Mouse (Mus musculus): ENCODE results near the gene Kctd2. TPM values are rescaled to one million over a fixed set of nuclear protein-coding genes. Genes with fewer than 3 reads are reported as not detected.
"Not testable (repeated sequence)": the region's sequence is repeated elsewhere in the genome, so short reads cannot be mapped to it uniquely, and the experiment has no call there.

Kctd2 gene
- polyA plus RNA-seq, 1 experiment from 2014 or later: 16.4 TPM

- Histone ChIP-seq H3K4me3 (replicated peaks) (no peak overlapping the region), H3K9ac (no peak overlapping the region), H3K27me3 (no peaks in the 10 kb centered on the region), H3K4me2 (0 out of 2 replicates have a peak overlapping the region, but pooled peaks have one; percentile 44), H3K36me3 (no peaks in the 10 kb centered on the region), H3K9me3 (replicated peaks) (no peaks in the 10 kb centered on the region), H3K27ac (no peak overlapping the region), H3K4me1 (peaks cover 15% of the 10 kb centered on the region)
- ATAC-seq (replicated peaks; ENCODE audit: low FRiP score): no peak
- 68% methylated on average over 5 of the region's 5 CpGs for WGBS
Observed at GRCm38 (mm10) chr11:115461846-115462242, 41.9 kb downstream of the Kctd2 start.

DNA sequence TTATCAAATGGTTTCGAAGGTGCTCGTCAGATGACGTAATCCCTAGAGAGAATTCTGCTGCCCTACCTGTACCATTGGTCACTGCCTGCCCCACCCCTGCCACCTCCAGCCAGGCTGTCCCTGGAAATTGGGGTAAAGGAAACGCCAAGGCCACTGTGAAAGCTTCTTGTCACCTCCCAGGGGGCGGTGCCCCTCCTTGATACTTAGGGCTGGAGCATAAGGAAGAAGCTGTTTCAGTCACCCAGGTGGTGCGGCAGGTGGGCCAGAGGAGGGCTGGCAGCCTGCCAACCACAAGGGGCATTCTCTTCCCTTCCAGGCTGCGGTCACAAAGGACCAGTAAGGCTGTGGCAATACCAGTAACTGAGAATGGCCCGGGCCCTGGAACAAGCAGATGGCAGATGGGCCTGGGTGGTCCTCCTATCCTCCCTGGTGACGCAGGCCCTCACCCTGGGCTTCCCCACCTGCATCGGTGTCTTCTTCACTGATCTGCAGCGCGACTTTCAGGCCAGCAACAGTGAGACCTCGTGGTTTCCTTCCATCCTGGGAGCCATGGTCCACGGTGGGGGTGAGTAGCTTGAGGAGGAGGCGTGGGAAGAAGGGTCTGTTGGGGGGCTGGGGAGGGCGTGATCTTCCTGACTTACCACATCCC is 42.4 kb downstream of the Kctd2 start, which contains the start of gene Slc16a5:
Slc16a5 (plus strand) TSS at position 232 of the 649 bp plus-strand sequence.
- Histone ChIP-seq H3K9ac (0 out of 2 replicates have a peak within 1 kb of the TSS, but pooled peaks have one; percentile 9), H3K4me2 (peak within 1 kb of the TSS; percentile 44), H3K27me3 (no peaks in the 10 kb centered on the region), H3K36me3 (no peaks in the 10 kb centered on the region), H3K9me3 (replicated peaks) (no peaks in the 10 kb centered on the region), H3K4me3 (replicated peaks) (peak within 1 kb of the TSS; percentile 22), H3K4me1 (peaks cover 15% of the 10 kb centered on the region), H3K27ac (peak within 1 kb of the TSS; percentile 63)
- no peak; the same call in 1 of the 2 replicates for ATAC-seq (replicated peaks; ENCODE audit: low FRiP score)
- 74% methylated on average over 16 of the region's 16 CpGs for WGBS

GRCm38 (mm10) chr11:115463397-115463796 is 43.5 kb downstream of the Kctd2 start:
- H3K4me3 ChIP-seq (replicated peaks): peak overlapping the region; percentile 22
- no peak for ATAC-seq (replicated peaks; ENCODE audit: low FRiP score)
- WGBS: 49% methylated on average over 11 of the region's 11 CpGs
- peak overlapping the region; percentile 63 for H3K27ac ChIP-seq
- peak overlapping the region; percentile 44 for H3K4me2 ChIP-seq
- H3K4me1 ChIP-seq: peaks cover 11% of the 10 kb centered on the region; the same call in 1 of the 2 replicates
- H3K27me3 ChIP-seq: no peaks in the 10 kb centered on the region
- H3K9me3 ChIP-seq (replicated peaks): no peaks in the 10 kb centered on the region
- no peak overlapping the region for H3K9ac ChIP-seq
- no peaks in the 10 kb centered on the region for H3K36me3 ChIP-seq

DNA sequence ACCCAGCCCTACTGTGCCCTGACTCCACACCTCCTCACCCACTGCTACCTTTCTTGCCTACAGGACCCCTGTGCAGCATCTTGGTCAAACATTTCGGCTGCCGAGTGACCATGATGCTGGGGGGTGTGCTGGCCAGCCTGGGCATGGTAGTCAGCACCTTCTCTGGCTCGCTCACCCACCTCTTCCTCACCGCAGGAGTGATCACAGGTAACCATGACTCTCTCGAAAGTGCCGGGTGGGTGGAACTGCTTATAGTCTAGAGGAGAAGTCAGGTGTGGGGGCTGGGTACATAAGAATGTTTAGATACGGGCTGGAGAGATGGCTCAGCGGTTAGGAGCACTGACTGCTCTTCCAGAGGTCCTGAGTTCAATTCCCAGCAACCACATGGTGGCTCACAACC is 44.9 kb downstream of the Kctd2 start:
- Histone ChIP-seq H3K4me3 (replicated peaks) (no peak overlapping the region), H3K4me2 (peak overlapping the region; percentile 19; the same call in 1 of the 2 replicates)
- WGBS: 84% methylated on average over 8 of the region's 8 CpGs

GRCm38 (mm10) chr11:115467217-115467618 is 47.3 kb downstream of the Kctd2 start:
- peaks cover 10% of the 10 kb centered on the region; the same call in 1 of the 2 replicates for H3K36me3 ChIP-seq
- H3K4me3 ChIP-seq (replicated peaks): no peak overlapping the region
- H3K27ac ChIP-seq: no peak overlapping the region
- no peak overlapping the region for H3K4me2 ChIP-seq
- no peak for ATAC-seq (replicated peaks; ENCODE audit: low FRiP score)
- 24% methylated on average over 4 of the region's 4 CpGs for WGBS
- no peak overlapping the region for H3K9ac ChIP-seq
- H3K4me1 ChIP-seq: peaks cover 9% of the 10 kb centered on the region
- no peaks in the 10 kb centered on the region for H3K9me3 ChIP-seq (replicated peaks)
- no peaks in the 10 kb centered on the region for H3K27me3 ChIP-seq

More for the DNA sequence above, 44.9 kb downstream of the Kctd2 start:
- ATAC-seq (replicated peaks; ENCODE audit: low FRiP score): no peak
- Histone ChIP-seq H3K9ac (no peak overlapping the region), H3K9me3 (replicated peaks) (no peaks in the 10 kb centered on the region), H3K4me1 (peaks cover 11% of the 10 kb centered on the region; the same call in 1 of the 2 replicates), H3K27me3 (no peaks in the 10 kb centered on the region), H3K27ac (no peak overlapping the region), H3K36me3 (peaks cover 5% of the 10 kb centered on the region; the same call in 1 of the 2 replicates)

GRCm38 (mm10) chr11:115472183-115472582 is 52.3 kb downstream of the Kctd2 start:
- Histone ChIP-seq H3K9me3 (replicated peaks) (no peaks in the 10 kb centered on the region), H3K4me2 (no peak overlapping the region), H3K4me3 (replicated peaks) (no peak overlapping the region), H3K27ac (no peak overlapping the region), H3K4me1 (peaks cover 51% of the 10 kb centered on the region), H3K27me3 (no peaks in the 10 kb centered on the region), H3K9ac (no peak overlapping the region), H3K36me3 (peaks cover 10% of the 10 kb centered on the region; the same call in 1 of the 2 replicates)
- 82% methylated on average over 7 of the region's 7 CpGs for WGBS
- no peak for ATAC-seq (replicated peaks; ENCODE audit: low FRiP score)

GRCm38 (mm10) chr11:115473626-115474275 is 53.8 kb downstream of the Kctd2 start:
- peak overlapping the region; percentile 81 for H3K27ac ChIP-seq
- H3K9ac ChIP-seq: no peak overlapping the region
- peaks cover 50% of the 10 kb centered on the region for H3K4me1 ChIP-seq
- H3K36me3 ChIP-seq: peaks cover 10% of the 10 kb centered on the region; the same call in 1 of the 2 replicates
- no peaks in the 10 kb centered on the region for H3K9me3 ChIP-seq (replicated peaks)
- WGBS: 6% methylated on average over 15 of the region's 15 CpGs
- ATAC-seq (replicated peaks; ENCODE audit: low FRiP score): peak; percentile 49
- no peaks in the 10 kb centered on the region for H3K27me3 ChIP-seq
- peak overlapping the region; percentile 35 for H3K4me2 ChIP-seq
- H3K4me3 ChIP-seq (replicated peaks): peak overlapping the region; percentile 0; the same call in 1 of the 2 replicates

DNA sequence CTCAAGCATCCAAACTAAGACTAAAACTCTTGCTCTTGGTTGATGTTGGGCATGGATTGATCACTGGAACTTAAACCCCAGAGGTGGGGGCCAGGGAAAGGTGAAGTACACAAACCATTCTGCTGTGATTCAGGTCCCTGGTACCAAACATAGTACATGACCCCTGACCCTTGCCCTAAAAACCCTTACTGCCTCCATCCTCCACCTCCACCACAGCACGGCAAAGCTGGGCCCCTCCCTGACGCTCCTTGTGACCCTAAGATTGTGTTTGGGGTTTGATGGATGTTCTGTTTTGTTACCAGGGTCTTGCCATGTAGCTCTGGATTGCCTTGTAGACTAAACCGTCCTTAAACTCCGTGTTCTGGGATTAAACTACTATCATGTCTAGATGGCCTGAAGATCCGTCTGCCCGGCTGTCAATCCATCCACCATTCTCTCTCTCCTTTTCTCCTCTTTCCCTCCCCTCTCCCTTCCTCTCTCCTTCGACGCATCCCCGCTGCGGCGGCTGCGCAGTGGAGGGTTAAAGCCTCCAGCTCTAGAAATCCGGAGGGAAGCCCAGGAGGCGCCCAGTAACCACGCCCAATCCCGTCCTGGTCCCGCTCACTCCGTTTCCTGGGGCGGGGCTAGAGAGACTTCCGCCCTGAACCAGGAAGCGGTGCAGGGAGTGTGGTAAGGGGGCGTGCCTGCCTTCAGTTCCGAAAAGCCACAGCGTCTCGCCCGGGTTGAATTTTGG is 55.3 kb downstream of the Kctd2 start, which contains the start of gene Armc7:
Armc7 (plus strand) TSS at position 643 of the 733 bp plus-strand sequence.
- peaks cover 50% of the 10 kb centered on the region for H3K4me1 ChIP-seq
- ATAC-seq (replicated peaks; ENCODE audit: low FRiP score): peak; percentile 97
- H3K4me3 ChIP-seq (replicated peaks): peak within 1 kb of the TSS; percentile 92
- 0 out of 2 replicates have a peak, but pooled peaks cover 4% of the 10 kb centered on the region for H3K36me3 ChIP-seq
- H3K27me3 ChIP-seq: no peaks in the 10 kb centered on the region
- H3K9me3 ChIP-seq (replicated peaks): no peaks in the 10 kb centered on the region
- peak within 1 kb of the TSS; percentile 81 for H3K9ac ChIP-seq
- WGBS: under 1% methylated on average over 26 of the region's 26 CpGs
- peak within 1 kb of the TSS; percentile 81 for H3K27ac ChIP-seq
- H3K4me2 ChIP-seq: peak within 1 kb of the TSS; percentile 93

DNA sequence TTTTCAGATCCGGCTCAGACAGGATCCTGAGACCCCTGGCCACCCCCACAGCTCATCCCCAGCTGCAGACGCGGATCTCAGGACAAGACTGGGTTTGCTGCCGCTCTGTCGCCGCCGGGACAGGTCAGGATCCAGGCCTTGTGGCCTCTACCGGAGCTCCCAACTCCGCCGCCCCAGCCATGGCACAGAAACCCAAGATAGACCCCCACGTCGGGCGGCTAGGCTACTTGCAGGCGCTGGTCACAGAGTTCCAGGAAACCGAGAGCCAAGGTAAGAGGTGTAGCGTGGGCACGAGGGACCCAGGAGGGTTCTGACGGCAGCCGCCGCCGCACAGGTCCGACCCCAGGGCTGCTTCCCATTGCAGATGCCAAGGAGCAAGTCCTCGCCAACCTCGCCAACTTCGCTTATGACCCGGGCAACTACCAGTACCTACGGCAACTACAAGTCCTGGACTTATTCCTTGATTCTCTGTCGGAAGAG is 55.9 kb downstream of the Kctd2 start:
- Histone ChIP-seq H3K27ac (no peak overlapping the region), H3K4me3 (replicated peaks) (peak overlapping the region; percentile 92), H3K9ac (peak overlapping the region; percentile 81), H3K4me1 (peaks cover 50% of the 10 kb centered on the region), H3K27me3 (no peaks in the 10 kb centered on the region), H3K36me3 (0 out of 2 replicates have a peak, but pooled peaks cover 4% of the 10 kb centered on the region), H3K9me3 (replicated peaks) (no peaks in the 10 kb centered on the region), H3K4me2 (peak overlapping the region; percentile 93)
- no peak; the same call in none of the 2 replicates for ATAC-seq (replicated peaks; ENCODE audit: low FRiP score)
- WGBS: 3% methylated on average over 28 of the region's 28 CpGs

- H3K4me3 ChIP-seq (replicated peaks): peak overlapping the region; percentile 92
- peak overlapping the region; percentile 93 for H3K4me2 ChIP-seq
- not testable (repeated sequence) for H3K27me3 ChIP-seq; H3K9me3 ChIP-seq (replicated peaks); ATAC-seq (replicated peaks; ENCODE audit: low FRiP score); H3K36me3 ChIP-seq; H3K9ac ChIP-seq; H3K27ac ChIP-seq
- H3K4me1 ChIP-seq: peaks cover 50% of the 10 kb centered on the region
- WGBS: 89% methylated on average over 4 of the region's 4 CpGs
Observed at GRCm38 (mm10) chr11:115476630-115477029, 56.7 kb downstream of the Kctd2 start.

GRCm38 (mm10) chr11:115477388-115477787 is 57.5 kb downstream of the Kctd2 start:
- H3K9me3 ChIP-seq (replicated peaks); ATAC-seq (replicated peaks; ENCODE audit: low FRiP score); H3K4me3 ChIP-seq (replicated peaks); H3K27me3 ChIP-seq; H3K27ac ChIP-seq; H3K36me3 ChIP-seq; H3K9ac ChIP-seq: not testable (repeated sequence)
- WGBS: 88% methylated on average over 7 of the region's 7 CpGs
- 0 out of 2 replicates have a peak overlapping the region, but pooled peaks have one; percentile 93 for H3K4me2 ChIP-seq
- peaks cover 46% of the 10 kb centered on the region for H3K4me1 ChIP-seq
